Mouse (Mus musculus) megakaryocyte, embryonic 14.5 days (primary cell): Measurements from ENCODE around the gene Hsf5. TPM values are rescaled to one million over a fixed set of nuclear protein-coding genes. Genes with fewer than 3 reads are reported as not detected.
A peak's percentile ranks its signal among the peaks of the same experiment; 100 is the strongest.

Source experiments
- H3K27me3 ChIP-seq: replicated peaks from 2 replicates; pipeline ENCODE3; 2012; ENCODE audit warnings: inconsistent platforms
- H3K36me3 ChIP-seq: replicated peaks from 2 replicates; pipeline ENCODE3; 2012; ENCODE audit warnings: low read length, inconsistent platforms, mixed read lengths
- H3K4me1 ChIP-seq: 2 replicates; pipeline ENCODE4 v1.6.1; 2012; ENCODE audit warnings: inconsistent platforms
- H3K4me3 ChIP-seq: replicated peaks from 2 replicates; pipeline ENCODE3; 2012; ENCODE audit warnings: moderate library complexity, mild to moderate bottlenecking, inconsistent platforms
- H3K9me3 ChIP-seq: 2 replicates; pipeline ENCODE4 v1.6.1; 2012; ENCODE audit warnings: inconsistent platforms
- FLI1 ChIP-seq: IDR thresholded peaks from 2 replicates; pipeline ENCODE4 v1.6.1; 2012; ENCODE audit warnings: low read length, inconsistent platforms, mixed read lengths
- GATA1 ChIP-seq: IDR thresholded peaks from 3 replicates; pipeline ENCODE4 v1.6.1; 2012; ENCODE audit warnings: mixed read lengths, low read length, inconsistent platforms, borderline replicate concordance
- polyA plus RNA-seq: library from polyadenylated mRNA; stranded (reverse); fragments of >175 nt; gene quantifications from 2 replicates; pipeline ENCODE4 v1.2.3, GENCODE M21; 2012; ENCODE audit warnings: low replicate concordance; ENCODE audit not compliant: insufficient read depth

The Hsf5 gene
- polyA plus RNA-seq, result not detected in 2 replicates

DNA sequence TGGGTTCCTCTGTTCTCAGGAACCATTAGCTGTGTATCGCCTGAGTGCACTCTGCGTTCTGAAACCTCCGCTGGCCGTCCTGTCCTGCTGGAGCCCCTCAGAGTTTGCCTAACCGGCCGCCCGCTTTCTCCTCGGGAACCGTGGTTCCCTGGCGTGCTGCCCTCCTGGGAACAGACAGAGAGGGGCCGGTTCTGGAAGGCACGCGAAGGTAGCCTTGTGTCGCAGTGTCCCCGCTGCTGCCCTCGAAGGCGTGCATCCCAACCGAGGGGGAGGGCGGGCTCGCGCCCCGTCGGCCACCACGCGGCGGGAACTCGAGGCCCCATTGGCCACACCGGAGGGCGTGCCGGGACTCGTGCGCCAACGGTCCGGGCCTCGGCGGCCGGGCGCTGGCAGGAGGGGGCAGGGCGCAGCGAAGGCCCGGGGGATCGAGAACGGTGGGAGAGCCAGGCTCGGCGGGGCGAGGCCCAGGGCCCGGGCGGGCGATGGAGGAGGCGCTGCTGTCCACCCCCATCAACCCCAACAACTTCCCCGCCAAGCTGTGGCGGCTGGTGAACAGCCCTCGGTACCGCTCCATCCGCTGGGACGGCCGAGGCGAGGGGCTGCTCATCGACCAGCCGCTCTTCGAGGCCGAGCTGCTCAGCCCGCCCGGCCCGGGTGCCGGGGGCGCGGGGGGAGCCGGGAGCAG, at the start of gene Hsf5:
TSS of gene Hsf5 (plus strand) at position 375 of the 685 bp plus-strand sequence.
- H3K36me3 ChIP-seq, result peaks cover 88% of the 10 kb centered on the region
- H3K4me3 ChIP-seq, result no peak within 1 kb of the TSS
- H3K4me1 ChIP-seq, result peaks cover 8% of the 10 kb centered on the region
- TF ChIP-seq GATA1 (no peak), FLI1 (no peak)
- 0 out of 2 replicates have a peak, but pooled peaks cover 3% of the 10 kb centered on the region for H3K9me3 ChIP-seq
- H3K27me3 ChIP-seq, result no peaks in the 10 kb centered on the region

- H3K27me3 ChIP-seq, result peaks cover 58% of the 10 kb centered on the region
- TF ChIP-seq GATA1 (no peak), FLI1 (no peak)
- H3K9me3 ChIP-seq, result peaks cover 7% of the 10 kb centered on the region; the same call in 1 of the 2 replicates
- no peak within 1 kb of the TSS for H3K4me3 ChIP-seq
- peaks cover 20% of the 10 kb centered on the region for H3K4me1 ChIP-seq
- no peaks in the 10 kb centered on the region for H3K36me3 ChIP-seq
Measured at GRCm38 (mm10) chr11:87568255-87568953, 48.6 kb upstream of the Hsf5 start, which contains the start of gene Sept4. Gene Sept4, plus strand, starts transcription at chr11:87568903.

- Histone ChIP-seq H3K27me3 (peaks cover 77% of the 10 kb centered on the region), H3K36me3 (no peaks in the 10 kb centered on the region)
Measured at GRCm38 (mm10) chr11:87570743-87571142, 46.2 kb upstream of the Hsf5 start.

GRCm38 (mm10) chr11:87571361-87571950, 45.5 kb upstream of the Hsf5 start:
- peaks cover 82% of the 10 kb centered on the region for H3K27me3 ChIP-seq
- TF ChIP-seq GATA1 (no peak), FLI1 (no peak)
- no peak overlapping the region for H3K4me3 ChIP-seq
- H3K9me3 ChIP-seq, result peaks cover 7% of the 10 kb centered on the region; the same call in 1 of the 2 replicates
- no peaks in the 10 kb centered on the region for H3K36me3 ChIP-seq
- H3K4me1 ChIP-seq, result peaks cover 20% of the 10 kb centered on the region

More at GRCm38 (mm10) chr11:87570743-87571142, 46.2 kb upstream of the Hsf5 start:
- Histone ChIP-seq H3K9me3 (peaks cover 7% of the 10 kb centered on the region; the same call in 1 of the 2 replicates), H3K4me1 (peaks cover 20% of the 10 kb centered on the region), H3K4me3 (no peak overlapping the region)
- no peak for TF ChIP-seq FLI1
- no peak for TF ChIP-seq GATA1

GRCm38 (mm10) chr11:87573751-87574150, 43.2 kb upstream of the Hsf5 start:
- Histone ChIP-seq H3K36me3 (no peaks in the 10 kb centered on the region), H3K9me3 (peaks cover 7% of the 10 kb centered on the region; the same call in 1 of the 2 replicates), H3K27me3 (peaks cover 85% of the 10 kb centered on the region), H3K4me1 (peaks cover 33% of the 10 kb centered on the region), H3K4me3 (no peak overlapping the region)
- TF ChIP-seq FLI1 (no peak), GATA1 (no peak)

DNA sequence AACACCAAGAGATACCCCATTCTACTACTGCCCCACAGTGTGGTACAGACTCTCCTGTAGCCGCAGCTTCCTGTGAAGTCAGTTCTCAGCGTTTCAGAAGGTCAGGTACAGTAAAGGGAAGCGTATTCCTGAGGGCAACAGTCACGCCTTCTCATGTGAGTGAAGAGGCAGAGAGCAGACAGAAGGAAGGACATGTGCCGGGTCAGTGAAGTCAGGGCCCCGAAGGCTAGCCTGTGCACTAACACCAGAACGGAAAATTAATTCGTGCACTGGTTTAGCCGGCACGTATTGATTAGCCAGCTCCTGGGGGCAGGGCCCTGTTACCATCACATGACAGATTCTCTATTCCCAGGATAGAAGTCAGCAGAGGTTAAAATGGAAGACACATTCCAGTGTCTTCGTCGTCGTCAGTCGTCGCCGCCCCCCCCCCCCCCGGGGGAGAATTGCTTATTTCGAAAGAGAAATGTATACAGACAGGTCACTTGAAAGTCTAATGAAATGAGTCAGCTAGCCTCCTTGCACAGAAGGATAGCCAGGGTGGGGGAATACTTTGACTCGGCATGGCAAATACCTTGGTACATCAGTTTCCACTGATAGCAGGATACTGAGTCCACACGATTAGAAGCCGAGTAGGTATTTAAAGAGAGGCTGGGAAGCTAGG, 42.3 kb upstream of the Hsf5 start:
- Histone ChIP-seq H3K4me3 (no peak overlapping the region), H3K27me3 (peaks cover 87% of the 10 kb centered on the region), H3K9me3 (peaks cover 2% of the 10 kb centered on the region; the same call in 1 of the 2 replicates), H3K36me3 (no peaks in the 10 kb centered on the region), H3K4me1 (peaks cover 38% of the 10 kb centered on the region)
- TF ChIP-seq GATA1 (no peak), FLI1 (no peak)

- peaks cover 18% of the 10 kb centered on the region for H3K4me1 ChIP-seq
- H3K9me3 ChIP-seq, result no peaks in the 10 kb centered on the region
- peaks cover 96% of the 10 kb centered on the region for H3K27me3 ChIP-seq
- H3K36me3 ChIP-seq, result no peaks in the 10 kb centered on the region
- peak overlapping the region; percentile 88 for H3K4me3 ChIP-seq
- TF ChIP-seq FLI1, result no peak
- no peak for TF ChIP-seq GATA1
Measured at GRCm38 (mm10) chr11:87577601-87578248, 39.2 kb upstream of the Hsf5 start.

- TF ChIP-seq GATA1 (no peak), FLI1 (no peak)
- Histone ChIP-seq H3K4me3 (peak overlapping the region; percentile 88), H3K9me3 (no peaks in the 10 kb centered on the region)
Measured at GRCm38 (mm10) chr11:87578249-87578962, 38.6 kb upstream of the Hsf5 start.

More at GRCm38 (mm10) chr11:87578249-87578962, 38.6 kb upstream of the Hsf5 start:
- no peaks in the 10 kb centered on the region for H3K36me3 ChIP-seq
- peaks cover 23% of the 10 kb centered on the region for H3K4me1 ChIP-seq
- H3K27me3 ChIP-seq, result peaks cover 97% of the 10 kb centered on the region
